Mouse (Mus musculus) myocyte (in vitro differentiated cells): ENCODE data around the gene Gm4141. TPM values are rescaled to one million over a fixed set of nuclear protein-coding genes. Genes with fewer than 3 reads are reported as not detected.
"Not testable (repeated sequence)": the region's sequence is repeated elsewhere in the genome, so short reads cannot be mapped to it uniquely, and the experiment has no call there.

Experiments
- H3K27me3 ChIP-seq: one replicate; pipeline ENCODE4 v1.6.1; 2011; ENCODE audit not compliant: control insufficient read depth, insufficient read depth, insufficient read length
- H3K36me3 ChIP-seq: one replicate; pipeline ENCODE4 v1.6.1; 2011; ENCODE audit not compliant: control insufficient read depth, insufficient read depth
- H3K4me2 ChIP-seq: one replicate; pipeline ENCODE4 v1.6.1; 2011; ENCODE audit warnings: low read depth, control low read depth
- H3K4me3 ChIP-seq: one replicate; pipeline ENCODE4 v1.5.1; 2011; ENCODE audit warnings: mild to moderate bottlenecking, control low read depth, moderate library complexity
- H3K79me2 ChIP-seq: one replicate; pipeline ENCODE4 v1.6.1; 2011; ENCODE audit not compliant: control insufficient read depth, insufficient read depth
- H3ac ChIP-seq: one replicate; pipeline ENCODE4 v1.6.1; 2011; ENCODE audit not compliant: control insufficient read depth, insufficient read length
- polyA plus RNA-seq: library from polyadenylated mRNA; unstranded; fragments of >200 nt; fragmentation: generic; extraction: Trizol; gene quantifications from one replicate; pipeline ENCODE4 v1.2.1, GENCODE M21; 2012; ENCODE audit warnings: missing spikeins

Gm4141 gene
- not detected for polyA plus RNA-seq

- H3K4me2 ChIP-seq, H3ac ChIP-seq, H3K4me3 ChIP-seq, H3K79me2 ChIP-seq, H3K36me3 ChIP-seq, H3K27me3 ChIP-seq: not testable (repeated sequence)
Observed at GRCm38 (mm10) chr7:20576141-20576540, at the start of gene Gm4141. Gene Gm4141, minus strand, starts transcription at chr7:20576241.

- H3ac ChIP-seq, H3K4me3 ChIP-seq, H3K36me3 ChIP-seq, H3K79me2 ChIP-seq, H3K4me2 ChIP-seq, H3K27me3 ChIP-seq: not testable (repeated sequence)
Observed at GRCm38 (mm10) chr7:20598921-20599320, 22.9 kb upstream of the Gm4141 start, which contains the start of gene Gm4513. Gene Gm4513, minus strand, starts transcription at chr7:20599021.

- H3K4me3 ChIP-seq, result not testable (repeated sequence)
Observed at GRCm38 (mm10) chr7:20545657-20546056, 30.4 kb downstream of the Gm4141 start, which contains the start of gene Gm5726. Gene Gm5726, minus strand, starts transcription at chr7:20545757.

GRCm38 (mm10) chr7:20533537-20533936 is 42.5 kb downstream of the Gm4141 start, which contains the start of gene Vmn1r104:
Gene Vmn1r104, plus strand, starts transcription at chr7:20533837.
- not testable (repeated sequence) for H3K4me3 ChIP-seq, H3K79me2 ChIP-seq, H3ac ChIP-seq, H3K4me2 ChIP-seq, H3K36me3 ChIP-seq, H3K27me3 ChIP-seq

More at GRCm38 (mm10) chr7:20545657-20546056, 30.4 kb downstream of the Gm4141 start, which contains the start of gene Gm5726:
- not testable (repeated sequence) for H3K36me3 ChIP-seq, H3K4me2 ChIP-seq, H3ac ChIP-seq, H3K79me2 ChIP-seq, H3K27me3 ChIP-seq

Other genes with a start within 250 kb of the Gm4141 start
- gene Gm4133, start 242.2 kb downstream of the Gm4141 start, polyA plus RNA-seq, result not detected
- gene Gm5728, start 200.8 kb downstream of the Gm4141 start, polyA plus RNA-seq, result not detected
- gene Vmn1r100, start 158.3 kb downstream of the Gm4141 start, polyA plus RNA-seq, result not detected
- gene Vmn1r101, start 133.6 kb downstream of the Gm4141 start, polyA plus RNA-seq, result not detected
- gene Gm10670, start 101.3 kb downstream of the Gm4141 start, polyA plus RNA-seq, result not detected
- gene Vmn1r103, start 65.7 kb downstream of the Gm4141 start, polyA plus RNA-seq, result not detected
- not detected for gene Vmn1r104, start 42.4 kb downstream of the Gm4141 start, polyA plus RNA-seq
- gene Gm5726, start 30.5 kb downstream of the Gm4141 start, polyA plus RNA-seq, result not detected
- not detected for gene Gm4513, start 22.8 kb upstream of the Gm4141 start, polyA plus RNA-seq
- gene Vmn1r107, start 92.7 kb upstream of the Gm4141 start, polyA plus RNA-seq, result not detected
- not detected for gene Vmn1r111, start 127.0 kb upstream of the Gm4141 start, polyA plus RNA-seq
- gene Gm10668, start 154.4 kb upstream of the Gm4141 start, polyA plus RNA-seq, result not detected
- gene Vmn1r112, start 194.9 kb upstream of the Gm4141 start, polyA plus RNA-seq, result not detected
- gene Vmn1r113, start 211.0 kb upstream of the Gm4141 start, polyA plus RNA-seq, result not detected
- gene Vmn1r114, start 235.9 kb upstream of the Gm4141 start, polyA plus RNA-seq, result not detected